Mouse (Mus musculus): ENCODE measurements at regions not wholly inside any gene's neighbourhood (a gene's known extent, or its start where the extent isn't known, plus 50 kb on each side); places are given as distances from the start of the nearest gene placed in this dataset.

- TF ChIP-seq POLR2A (IDR thresholded peaks at IDR 0.05; ENCODE audit: borderline replicate concordance, extremely low read depth, low read depth, low read length) (no peak), CTCF (IDR thresholded peaks at IDR 0.05; ENCODE audit: insufficient read depth, low read length) (no peak)
Measured at GRCm38 (mm10) chr8:116398565-116399205, 106.1 kb upstream of the Dynlrb2 start.
